Mouse (Mus musculus): Measurements from ENCODE around the gene Hba-a2.

DNA sequence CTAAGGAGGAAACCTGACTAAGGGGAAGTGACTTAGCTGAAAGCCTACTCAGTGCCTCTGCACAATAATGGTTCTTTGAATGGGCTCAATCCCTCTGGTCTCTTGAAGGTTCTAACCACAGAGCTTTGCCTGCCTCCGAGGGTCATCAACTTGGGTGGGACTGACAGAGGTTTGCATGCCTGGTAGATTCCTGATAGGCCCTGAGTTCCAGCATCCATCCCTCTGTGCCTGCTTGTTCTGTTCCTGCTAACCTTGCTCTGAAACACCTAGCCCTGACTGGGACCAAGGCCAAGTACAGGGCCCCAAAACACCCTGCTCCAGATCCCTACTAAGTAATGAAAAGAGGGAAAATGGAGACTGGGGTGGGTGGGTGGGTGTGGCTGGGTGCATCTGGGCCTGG lies 7.2 kb downstream of the Hba-a2 start:
- TF ChIP-seq CTCF (IDR thresholded peaks at IDR 0.05; ENCODE audit: low read depth, low read length) = no peak
- TF ChIP-seq GATA1 (IDR thresholded peaks at IDR 0.05; ENCODE audit: borderline replicate concordance, low read length) = no peak
- no peak for TF ChIP-seq POLR2AphosphoS5 (IDR thresholded peaks at IDR 0.05; ENCODE audit: insufficient replicate concordance, low read depth, low read length)
